Mouse (Mus musculus): Measurements from ENCODE around the gene 4933427I04Rik. TPM values are rescaled to one million over a fixed set of nuclear protein-coding genes. Genes with fewer than 3 reads are reported as not detected.

The 4933427I04Rik gene
- total and polyA plus RNA-seq, 3 experiments, result not detected

- 63% methylated on average over 4 of the region's 4 CpGs for WGBS
- no peak overlapping the region for H3K27ac ChIP-seq
- H3K36me3 ChIP-seq (ENCODE audit: control insufficient read depth, insufficient read depth, low read length), result no peaks in the 10 kb centered on the region
- TF ChIP-seq POLR2A (IDR thresholded peaks at IDR 0.05; ENCODE audit: insufficient read depth, low read depth, low read length) (no peak), EP300 (IDR thresholded peaks at IDR 0.05; ENCODE audit: insufficient read depth, low read depth, low read length) (no peak), CTCF (IDR thresholded peaks at IDR 0.05) (no peak)
- DNase-seq, result no peak
- H3K9ac ChIP-seq (ENCODE audit: low read depth, low read length), result no peak overlapping the region
- no peaks in the 10 kb centered on the region for H3K79me2 ChIP-seq (replicated peaks; ENCODE audit: control insufficient read depth, insufficient read depth, low read length)
- no peak overlapping the region for H3K4me3 ChIP-seq
- intact Hi-C loops (cut with DNase I), result no loop called here
- H3K4me1 ChIP-seq (ENCODE audit: control insufficient read depth, insufficient read depth, low read length), result no peaks in the 10 kb centered on the region
- H3K27me3 ChIP-seq (ENCODE audit: control insufficient read depth, insufficient read depth, low read length), result no peaks in the 10 kb centered on the region
Measured at GRCm38 (mm10) chr4:123856888-123857287, 2.6 kb upstream of the 4933427I04Rik start.

GRCm38 (mm10) chr4:123858090-123858489 is 1.4 kb upstream of the 4933427I04Rik start:
- no peak for DNase-seq
- Histone ChIP-seq H3K27me3 (ENCODE audit: control insufficient read depth, insufficient read depth, low read length) (no peaks in the 10 kb centered on the region), H3K4me1 (ENCODE audit: control insufficient read depth, insufficient read depth, low read length) (no peaks in the 10 kb centered on the region), H3K27ac (no peak overlapping the region), H3K4me3 (no peak overlapping the region), H3K36me3 (ENCODE audit: control insufficient read depth, insufficient read depth, low read length) (no peaks in the 10 kb centered on the region), H3K9ac (ENCODE audit: low read depth, low read length) (no peak overlapping the region), H3K79me2 (replicated peaks; ENCODE audit: control insufficient read depth, insufficient read depth, low read length) (no peaks in the 10 kb centered on the region)
- 75% methylated on average over 7 of the region's 7 CpGs for WGBS
- intact Hi-C loops (cut with DNase I), result no loop called here
- no peak for TF ChIP-seq EP300 (IDR thresholded peaks at IDR 0.05; ENCODE audit: insufficient read depth, low read depth, low read length)
- no peak for TF ChIP-seq POLR2A (IDR thresholded peaks at IDR 0.05; ENCODE audit: insufficient read depth, low read depth, low read length)
- TF ChIP-seq CTCF (IDR thresholded peaks at IDR 0.05), result no peak

GRCm38 (mm10) chr4:123859803-123860202 is 324 bp downstream of the 4933427I04Rik start:
- no peak for TF ChIP-seq POLR2A (IDR thresholded peaks at IDR 0.05; ENCODE audit: insufficient read depth, low read depth, low read length)
- no peak for TF ChIP-seq CTCF (IDR thresholded peaks at IDR 0.05)
- no peak for TF ChIP-seq EP300 (IDR thresholded peaks at IDR 0.05; ENCODE audit: insufficient read depth, low read depth, low read length)
- DNase-seq, result no peak
- intact Hi-C loops (cut with DNase I), result no loop called here
- H3K4me3 ChIP-seq, result no peak overlapping the region
- no peaks in the 10 kb centered on the region for H3K27me3 ChIP-seq (ENCODE audit: control insufficient read depth, insufficient read depth, low read length)
- H3K27ac ChIP-seq, result no peak overlapping the region
- no peaks in the 10 kb centered on the region for H3K79me2 ChIP-seq (replicated peaks; ENCODE audit: control insufficient read depth, insufficient read depth, low read length)
- no peaks in the 10 kb centered on the region for H3K36me3 ChIP-seq (ENCODE audit: control insufficient read depth, insufficient read depth, low read length)
- no peaks in the 10 kb centered on the region for H3K4me1 ChIP-seq (ENCODE audit: control insufficient read depth, insufficient read depth, low read length)
- WGBS, result 48% methylated on average over 2 of the region's 2 CpGs
- H3K9ac ChIP-seq (ENCODE audit: low read depth, low read length), result no peak overlapping the region

GRCm38 (mm10) chr4:123860621-123861020 is 1.1 kb downstream of the 4933427I04Rik start:
- no peaks in the 10 kb centered on the region for H3K36me3 ChIP-seq (ENCODE audit: control insufficient read depth, insufficient read depth, low read length)
- H3K27me3 ChIP-seq (ENCODE audit: control insufficient read depth, insufficient read depth, low read length), result no peaks in the 10 kb centered on the region
- TF ChIP-seq EP300 (IDR thresholded peaks at IDR 0.05; ENCODE audit: insufficient read depth, low read depth, low read length), result no peak
- TF ChIP-seq CTCF (IDR thresholded peaks at IDR 0.05), result no peak
- TF ChIP-seq POLR2A (IDR thresholded peaks at IDR 0.05; ENCODE audit: insufficient read depth, low read depth, low read length), result no peak
- H3K79me2 ChIP-seq (replicated peaks; ENCODE audit: control insufficient read depth, insufficient read depth, low read length), result no peaks in the 10 kb centered on the region
- 78% methylated on average over 5 of the region's 5 CpGs for WGBS
- no peak overlapping the region for H3K27ac ChIP-seq
- no peak overlapping the region for H3K9ac ChIP-seq (ENCODE audit: low read depth, low read length)
- no peak for DNase-seq
- H3K4me1 ChIP-seq (ENCODE audit: control insufficient read depth, insufficient read depth, low read length), result no peaks in the 10 kb centered on the region
- intact Hi-C loops (cut with DNase I), result no loop called here
- H3K4me3 ChIP-seq, result no peak overlapping the region

- Histone ChIP-seq H3K36me3 (ENCODE audit: control insufficient read depth, insufficient read depth, low read length) (no peaks in the 10 kb centered on the region), H3K27ac (no peak overlapping the region), H3K4me3 (no peak overlapping the region), H3K27me3 (ENCODE audit: control insufficient read depth, insufficient read depth, low read length) (no peaks in the 10 kb centered on the region), H3K79me2 (replicated peaks; ENCODE audit: control insufficient read depth, insufficient read depth, low read length) (no peaks in the 10 kb centered on the region), H3K4me1 (ENCODE audit: control insufficient read depth, insufficient read depth, low read length) (no peaks in the 10 kb centered on the region), H3K9ac (ENCODE audit: low read depth, low read length) (no peak overlapping the region)
- DNase-seq, result no peak
- intact Hi-C loops (cut with DNase I), result loop anchor here (10.0 kb wide), 3 partner anchors 79 to 589 kb away; no protein-coding TSS in a partner anchor
- 93% methylated on average over 5 of the region's 5 CpGs for WGBS
- TF ChIP-seq CTCF (IDR thresholded peaks at IDR 0.05) (no peak), EP300 (IDR thresholded peaks at IDR 0.05; ENCODE audit: insufficient read depth, low read depth, low read length) (no peak), POLR2A (IDR thresholded peaks at IDR 0.05; ENCODE audit: insufficient read depth, low read depth, low read length) (no peak)
Measured at GRCm38 (mm10) chr4:123893726-123894125, 34.2 kb downstream of the 4933427I04Rik start.

- Histone ChIP-seq H3K27ac (no peak overlapping the region), H3K27me3 (ENCODE audit: control insufficient read depth, insufficient read depth, low read length) (no peaks in the 10 kb centered on the region), H3K4me1 (ENCODE audit: control insufficient read depth, insufficient read depth, low read length) (no peaks in the 10 kb centered on the region), H3K79me2 (replicated peaks; ENCODE audit: control insufficient read depth, insufficient read depth, low read length) (no peaks in the 10 kb centered on the region), H3K36me3 (ENCODE audit: control insufficient read depth, insufficient read depth, low read length) (no peaks in the 10 kb centered on the region), H3K4me3 (no peak overlapping the region), H3K9ac (ENCODE audit: low read depth, low read length) (no peak overlapping the region)
- TF ChIP-seq POLR2A (IDR thresholded peaks at IDR 0.05; ENCODE audit: insufficient read depth, low read depth, low read length) (no peak), EP300 (IDR thresholded peaks at IDR 0.05; ENCODE audit: insufficient read depth, low read depth, low read length) (no peak), CTCF (IDR thresholded peaks at IDR 0.05) (no peak)
- WGBS, result 88% methylated on average over 4 of the region's 4 CpGs
- intact Hi-C loops (cut with DNase I), result loop anchor here (10.0 kb wide), 3 partner anchors 79 to 589 kb away; no protein-coding TSS in a partner anchor
- no peak for DNase-seq
Measured at GRCm38 (mm10) chr4:123894295-123894694, 34.8 kb downstream of the 4933427I04Rik start.
